Mouse (Mus musculus): ENCODE results near the gene Erbb2. TPM values are rescaled to one million over a fixed set of nuclear protein-coding genes. Genes with fewer than 3 reads are reported as not detected.

Gene Erbb2
- polyA plus RNA-seq (2015; fragmentation: Nextera tagmentation; extraction: Ambion mirVana), result 39.3 and 41.4 TPM in 2 replicates

GRCm38 (mm10) chr11:98412273-98412796 is at the start of gene Erbb2:
Erbb2 (plus strand) TSS chr11:98412470.
- Histone ChIP-seq H3K36me3 (ENCODE audit: control insufficient read depth, insufficient read depth, low read length) (no peaks in the 10 kb centered on the region), H3K27ac (ENCODE audit: low read length) (peak within 1 kb of the TSS; percentile 98), H3K4me3 (ENCODE audit: low read length) (peak within 1 kb of the TSS; percentile 93), H3K9me3 (ENCODE audit: control insufficient read depth, low read length) (no peaks in the 10 kb centered on the region), H3K27me3 (ENCODE audit: control insufficient read depth, insufficient read depth, low read depth, low read length) (no peaks in the 10 kb centered on the region), H3K4me2 (ENCODE audit: low read depth, low read length) (peak within 1 kb of the TSS; percentile 78), H3K9ac (ENCODE audit: low read length) (peak within 1 kb of the TSS; percentile 97), H3K4me1 (replicated peaks; ENCODE audit: control insufficient read depth, insufficient read depth, low read length) (peaks cover 35% of the 10 kb centered on the region)
- peak; percentile 92 for ATAC-seq (ENCODE audit: low read depth)
- WGBS, result under 1% methylated on average over 42 of the region's 49 CpGs

GRCm38 (mm10) chr11:98363817-98364216 is 48.5 kb upstream of the Erbb2 start:
- no peak overlapping the region for H3K4me3 ChIP-seq (ENCODE audit: low read length)
- H3K27ac ChIP-seq (ENCODE audit: low read length), result peak overlapping the region; percentile 89
- 57% methylated on average over 5 of the region's 5 CpGs for WGBS
- H3K36me3 ChIP-seq (ENCODE audit: control insufficient read depth, insufficient read depth, low read length), result no peaks in the 10 kb centered on the region
- peak; percentile 80 for ATAC-seq (ENCODE audit: low read depth)
- H3K9me3 ChIP-seq (ENCODE audit: control insufficient read depth, low read length), result no peaks in the 10 kb centered on the region
- 0 out of 2 replicates have a peak overlapping the region, but pooled peaks have one; percentile 23 for H3K9ac ChIP-seq (ENCODE audit: low read length)
- H3K4me2 ChIP-seq (ENCODE audit: low read depth, low read length), result peak overlapping the region; percentile 26
- peaks cover 30% of the 10 kb centered on the region for H3K4me1 ChIP-seq (replicated peaks; ENCODE audit: control insufficient read depth, insufficient read depth, low read length)
- H3K27me3 ChIP-seq (ENCODE audit: control insufficient read depth, insufficient read depth, low read depth, low read length), result no peaks in the 10 kb centered on the region

- Histone ChIP-seq H3K36me3 (ENCODE audit: control insufficient read depth, insufficient read depth, low read length) (no peaks in the 10 kb centered on the region), H3K27me3 (ENCODE audit: control insufficient read depth, insufficient read depth, low read depth, low read length) (no peaks in the 10 kb centered on the region), H3K4me3 (ENCODE audit: low read length) (no peak overlapping the region), H3K27ac (ENCODE audit: low read length) (peak overlapping the region; percentile 89), H3K4me1 (replicated peaks; ENCODE audit: control insufficient read depth, insufficient read depth, low read length) (peaks cover 24% of the 10 kb centered on the region), H3K4me2 (ENCODE audit: low read depth, low read length) (peak overlapping the region; percentile 26), H3K9ac (ENCODE audit: low read length) (peak overlapping the region; percentile 23; the same call in 1 of the 2 replicates), H3K9me3 (ENCODE audit: control insufficient read depth, low read length) (no peaks in the 10 kb centered on the region)
- WGBS, result 71% methylated on average over 5 of the region's 5 CpGs
- ATAC-seq (ENCODE audit: low read depth), result peak; percentile 37; the same call in 1 of the 2 replicates
Measured at GRCm38 (mm10) chr11:98364410-98364809, 47.9 kb upstream of the Erbb2 start.

- no peak overlapping the region for H3K4me3 ChIP-seq (ENCODE audit: low read length)
- 62% methylated on average over 10 of the region's 10 CpGs for WGBS
- no peak overlapping the region for H3K4me2 ChIP-seq (ENCODE audit: low read depth, low read length)
- H3K4me1 ChIP-seq (replicated peaks; ENCODE audit: control insufficient read depth, insufficient read depth, low read length), result peaks cover 16% of the 10 kb centered on the region
- no peak for ATAC-seq (ENCODE audit: low read depth)
- H3K27ac ChIP-seq (ENCODE audit: low read length), result no peak overlapping the region
- H3K36me3 ChIP-seq (ENCODE audit: control insufficient read depth, insufficient read depth, low read length), result no peaks in the 10 kb centered on the region
- H3K27me3 ChIP-seq (ENCODE audit: control insufficient read depth, insufficient read depth, low read depth, low read length), result no peaks in the 10 kb centered on the region
- no peak overlapping the region for H3K9ac ChIP-seq (ENCODE audit: low read length)
- no peaks in the 10 kb centered on the region for H3K9me3 ChIP-seq (ENCODE audit: control insufficient read depth, low read length)
Measured at GRCm38 (mm10) chr11:98366290-98366689, 46.0 kb upstream of the Erbb2 start.

GRCm38 (mm10) chr11:98367171-98367862 is 45.0 kb upstream of the Erbb2 start:
- H3K4me3 ChIP-seq (ENCODE audit: low read length), result no peak overlapping the region
- H3K4me1 ChIP-seq (replicated peaks; ENCODE audit: control insufficient read depth, insufficient read depth, low read length), result peaks cover 16% of the 10 kb centered on the region
- no peak overlapping the region for H3K27ac ChIP-seq (ENCODE audit: low read length)
- H3K27me3 ChIP-seq (ENCODE audit: control insufficient read depth, insufficient read depth, low read depth, low read length), result no peaks in the 10 kb centered on the region
- no peaks in the 10 kb centered on the region for H3K9me3 ChIP-seq (ENCODE audit: control insufficient read depth, low read length)
- no peak for ATAC-seq (ENCODE audit: low read depth)
- WGBS, result 75% methylated on average over 10 of the region's 10 CpGs
- no peak overlapping the region for H3K4me2 ChIP-seq (ENCODE audit: low read depth, low read length)
- H3K9ac ChIP-seq (ENCODE audit: low read length), result no peak overlapping the region
- H3K36me3 ChIP-seq (ENCODE audit: control insufficient read depth, insufficient read depth, low read length), result no peaks in the 10 kb centered on the region

GRCm38 (mm10) chr11:98367863-98368186 is 44.4 kb upstream of the Erbb2 start:
- no peak overlapping the region for H3K27ac ChIP-seq (ENCODE audit: low read length)
- no peak overlapping the region for H3K4me2 ChIP-seq (ENCODE audit: low read depth, low read length)
- ATAC-seq (ENCODE audit: low read depth), result no peak
- peaks cover 11% of the 10 kb centered on the region for H3K4me1 ChIP-seq (replicated peaks; ENCODE audit: control insufficient read depth, insufficient read depth, low read length)
- H3K36me3 ChIP-seq (ENCODE audit: control insufficient read depth, insufficient read depth, low read length), result no peaks in the 10 kb centered on the region
- H3K27me3 ChIP-seq (ENCODE audit: control insufficient read depth, insufficient read depth, low read depth, low read length), result no peaks in the 10 kb centered on the region
- no peak overlapping the region for H3K9ac ChIP-seq (ENCODE audit: low read length)
- WGBS, result 70% methylated on average over 7 of the region's 7 CpGs
- H3K9me3 ChIP-seq (ENCODE audit: control insufficient read depth, low read length), result no peaks in the 10 kb centered on the region
- no peak overlapping the region for H3K4me3 ChIP-seq (ENCODE audit: low read length)

- Histone ChIP-seq H3K27ac (ENCODE audit: low read length) (no peak overlapping the region), H3K4me1 (replicated peaks; ENCODE audit: control insufficient read depth, insufficient read depth, low read length) (peaks cover 1% of the 10 kb centered on the region), H3K9me3 (ENCODE audit: control insufficient read depth, low read length) (no peaks in the 10 kb centered on the region), H3K9ac (ENCODE audit: low read length) (no peak overlapping the region), H3K4me2 (ENCODE audit: low read depth, low read length) (no peak overlapping the region), H3K36me3 (ENCODE audit: control insufficient read depth, insufficient read depth, low read length) (no peaks in the 10 kb centered on the region), H3K27me3 (ENCODE audit: control insufficient read depth, insufficient read depth, low read depth, low read length) (no peaks in the 10 kb centered on the region), H3K4me3 (ENCODE audit: low read length) (no peak overlapping the region)
- no peak for ATAC-seq (ENCODE audit: low read depth)
- WGBS, result 78% methylated on average over 6 of the region's 6 CpGs
Measured at GRCm38 (mm10) chr11:98369337-98369736, 42.9 kb upstream of the Erbb2 start.

- H3K4me3 ChIP-seq (ENCODE audit: low read length), result no peak overlapping the region
- H3K27ac ChIP-seq (ENCODE audit: low read length), result no peak overlapping the region
- no peak overlapping the region for H3K9ac ChIP-seq (ENCODE audit: low read length)
- no peaks in the 10 kb centered on the region for H3K9me3 ChIP-seq (ENCODE audit: control insufficient read depth, low read length)
- H3K4me1 ChIP-seq (replicated peaks; ENCODE audit: control insufficient read depth, insufficient read depth, low read length), result no peaks in the 10 kb centered on the region
- H3K36me3 ChIP-seq (ENCODE audit: control insufficient read depth, insufficient read depth, low read length), result peaks cover 7% of the 10 kb centered on the region
- no peaks in the 10 kb centered on the region for H3K27me3 ChIP-seq (ENCODE audit: control insufficient read depth, insufficient read depth, low read depth, low read length)
- no peak for ATAC-seq (ENCODE audit: low read depth)
- 80% methylated on average over 2 of the region's 2 CpGs for WGBS
- no peak overlapping the region for H3K4me2 ChIP-seq (ENCODE audit: low read depth, low read length)
Measured at GRCm38 (mm10) chr11:98370588-98370987, 41.7 kb upstream of the Erbb2 start.

GRCm38 (mm10) chr11:98371556-98372240 is 40.6 kb upstream of the Erbb2 start:
- Histone ChIP-seq H3K9ac (ENCODE audit: low read length) (no peak overlapping the region), H3K4me1 (replicated peaks; ENCODE audit: control insufficient read depth, insufficient read depth, low read length) (no peaks in the 10 kb centered on the region), H3K9me3 (ENCODE audit: control insufficient read depth, low read length) (no peaks in the 10 kb centered on the region), H3K4me2 (ENCODE audit: low read depth, low read length) (no peak overlapping the region), H3K27ac (ENCODE audit: low read length) (no peak overlapping the region), H3K36me3 (ENCODE audit: control insufficient read depth, insufficient read depth, low read length) (peaks cover 11% of the 10 kb centered on the region), H3K27me3 (ENCODE audit: control insufficient read depth, insufficient read depth, low read depth, low read length) (no peaks in the 10 kb centered on the region), H3K4me3 (ENCODE audit: low read length) (no peak overlapping the region)
- ATAC-seq (ENCODE audit: low read depth), result no peak
- 60% methylated on average over 10 of the region's 10 CpGs for WGBS

All from lung, embryonic 16.5 days (tissue).